Mouse (Mus musculus): ENCODE measurements around the gene Scand1. TPM values are rescaled to one million over a fixed set of nuclear protein-coding genes. Genes with fewer than 3 reads are reported as not detected.

Gene Scand1
- polyA plus RNA-seq, 1 experiment = 518 TPM

- Histone ChIP-seq H3K36me3 (ENCODE audit: control insufficient read depth, insufficient read depth, low read length) (no peaks in the 10 kb centered on the region), H3K27me3 (ENCODE audit: control insufficient read depth, insufficient read depth, low read length) (no peaks in the 10 kb centered on the region), H3K27ac (ENCODE audit: insufficient read depth, low read depth, low read length) (no peak overlapping the region), H3K4me1 (ENCODE audit: control insufficient read depth, insufficient read depth, insufficient read length, low read length) (no peaks in the 10 kb centered on the region), H3K4me3 (ENCODE audit: low read depth, low read length) (no peak overlapping the region)
- no peak for TF ChIP-seq POLR2A (IDR thresholded peaks at IDR 0.05; ENCODE audit: low read depth, low read length)
- TF ChIP-seq CTCF (IDR thresholded peaks at IDR 0.05; ENCODE audit: extremely low read depth, insufficient read length, insufficient replicate concordance, low read depth, low read length) = no peak
Observed at GRCm38 (mm10) chr2:156318491-156318890, 6.0 kb upstream of the Scand1 start.

- no peak for TF ChIP-seq CTCF (IDR thresholded peaks at IDR 0.05; ENCODE audit: extremely low read depth, insufficient read length, insufficient replicate concordance, low read depth, low read length)
- Histone ChIP-seq H3K27me3 (ENCODE audit: control insufficient read depth, insufficient read depth, low read length) (no peaks in the 10 kb centered on the region), H3K4me1 (ENCODE audit: control insufficient read depth, insufficient read depth, insufficient read length, low read length) (peaks cover 2% of the 10 kb centered on the region; the same call in 1 of the 2 replicates), H3K36me3 (ENCODE audit: control insufficient read depth, insufficient read depth, low read length) (no peaks in the 10 kb centered on the region), H3K4me3 (ENCODE audit: low read depth, low read length) (no peak overlapping the region), H3K27ac (ENCODE audit: insufficient read depth, low read depth, low read length) (no peak overlapping the region)
- WGBS = 97% methylated on average over 6 of the region's 6 CpGs
Observed at GRCm38 (mm10) chr2:156314811-156315210, 2.3 kb upstream of the Scand1 start.

GRCm38 (mm10) chr2:156313153-156313552 lies 649 bp upstream of the Scand1 start:
- no peak overlapping the region for H3K4me3 ChIP-seq (ENCODE audit: low read depth, low read length)
- TF ChIP-seq CTCF (IDR thresholded peaks at IDR 0.05; ENCODE audit: extremely low read depth, insufficient read length, insufficient replicate concordance, low read depth, low read length) = no peak
- no peak for TF ChIP-seq POLR2A (IDR thresholded peaks at IDR 0.05; ENCODE audit: low read depth, low read length)
- H3K27ac ChIP-seq (ENCODE audit: insufficient read depth, low read depth, low read length) = 0 out of 2 replicates have a peak overlapping the region, but pooled peaks have one; percentile 97
- no peaks in the 10 kb centered on the region for H3K36me3 ChIP-seq (ENCODE audit: control insufficient read depth, insufficient read depth, low read length)
- no peaks in the 10 kb centered on the region for H3K27me3 ChIP-seq (ENCODE audit: control insufficient read depth, insufficient read depth, low read length)
- WGBS = 27% methylated on average over 3 of the region's 3 CpGs
- peaks cover 2% of the 10 kb centered on the region; the same call in 1 of the 2 replicates for H3K4me1 ChIP-seq (ENCODE audit: control insufficient read depth, insufficient read depth, insufficient read length, low read length)

- Histone ChIP-seq H3K4me3 (ENCODE audit: low read depth, low read length) (peak overlapping the region; percentile 89), H3K27me3 (ENCODE audit: control insufficient read depth, insufficient read depth, low read length) (no peaks in the 10 kb centered on the region), H3K4me1 (ENCODE audit: control insufficient read depth, insufficient read depth, insufficient read length, low read length) (peaks cover 2% of the 10 kb centered on the region; the same call in 1 of the 2 replicates), H3K36me3 (ENCODE audit: control insufficient read depth, insufficient read depth, low read length) (no peaks in the 10 kb centered on the region), H3K27ac (ENCODE audit: insufficient read depth, low read depth, low read length) (peak overlapping the region; percentile 97)
- WGBS = 1% methylated on average over 53 of the region's 53 CpGs
- TF ChIP-seq POLR2A (IDR thresholded peaks at IDR 0.05; ENCODE audit: low read depth, low read length) (no peak), CTCF (IDR thresholded peaks at IDR 0.05; ENCODE audit: extremely low read depth, insufficient read length, insufficient replicate concordance, low read depth, low read length) (no peak)
Observed at GRCm38 (mm10) chr2:156311841-156312291, 638 bp downstream of the Scand1 start.

GRCm38 (mm10) chr2:156311441-156311840 lies 1.1 kb downstream of the Scand1 start:
- 10% methylated on average over 8 of the region's 8 CpGs for WGBS
- H3K27me3 ChIP-seq (ENCODE audit: control insufficient read depth, insufficient read depth, low read length) = no peaks in the 10 kb centered on the region
- H3K4me3 ChIP-seq (ENCODE audit: low read depth, low read length) = peak overlapping the region; percentile 89
- no peak for TF ChIP-seq CTCF (IDR thresholded peaks at IDR 0.05; ENCODE audit: extremely low read depth, insufficient read length, insufficient replicate concordance, low read depth, low read length)
- TF ChIP-seq POLR2A (IDR thresholded peaks at IDR 0.05; ENCODE audit: low read depth, low read length) = no peak
- peak overlapping the region; percentile 97 for H3K27ac ChIP-seq (ENCODE audit: insufficient read depth, low read depth, low read length)
- H3K36me3 ChIP-seq (ENCODE audit: control insufficient read depth, insufficient read depth, low read length) = no peaks in the 10 kb centered on the region
- H3K4me1 ChIP-seq (ENCODE audit: control insufficient read depth, insufficient read depth, insufficient read length, low read length) = peaks cover 2% of the 10 kb centered on the region; the same call in 1 of the 2 replicates

GRCm38 (mm10) chr2:156310945-156311344 lies 1.6 kb downstream of the Scand1 start:
- H3K4me3 ChIP-seq (ENCODE audit: low read depth, low read length) = no peak overlapping the region
- TF ChIP-seq CTCF (IDR thresholded peaks at IDR 0.05; ENCODE audit: extremely low read depth, insufficient read length, insufficient replicate concordance, low read depth, low read length) (no peak), POLR2A (IDR thresholded peaks at IDR 0.05; ENCODE audit: low read depth, low read length) (no peak)
- no peaks in the 10 kb centered on the region for H3K36me3 ChIP-seq (ENCODE audit: control insufficient read depth, insufficient read depth, low read length)

GRCm38 (mm10) chr2:156310455-156310854 lies 2.0 kb downstream of the Scand1 start:
- Histone ChIP-seq H3K36me3 (ENCODE audit: control insufficient read depth, insufficient read depth, low read length) (no peaks in the 10 kb centered on the region), H3K27ac (ENCODE audit: insufficient read depth, low read depth, low read length) (no peak overlapping the region), H3K27me3 (ENCODE audit: control insufficient read depth, insufficient read depth, low read length) (no peaks in the 10 kb centered on the region), H3K4me3 (ENCODE audit: low read depth, low read length) (no peak overlapping the region), H3K4me1 (ENCODE audit: control insufficient read depth, insufficient read depth, insufficient read length, low read length) (peaks cover 2% of the 10 kb centered on the region; the same call in 1 of the 2 replicates)
- no peak for TF ChIP-seq POLR2A (IDR thresholded peaks at IDR 0.05; ENCODE audit: low read depth, low read length)
- no peak for TF ChIP-seq CTCF (IDR thresholded peaks at IDR 0.05; ENCODE audit: extremely low read depth, insufficient read length, insufficient replicate concordance, low read depth, low read length)
- WGBS = 76% methylated on average over 5 of the region's 5 CpGs

More at GRCm38 (mm10) chr2:156310945-156311344, 1.6 kb downstream of the Scand1 start:
- H3K27ac ChIP-seq (ENCODE audit: insufficient read depth, low read depth, low read length) = no peak overlapping the region
- H3K27me3 ChIP-seq (ENCODE audit: control insufficient read depth, insufficient read depth, low read length) = no peaks in the 10 kb centered on the region
- peaks cover 2% of the 10 kb centered on the region; the same call in 1 of the 2 replicates for H3K4me1 ChIP-seq (ENCODE audit: control insufficient read depth, insufficient read depth, insufficient read length, low read length)
- WGBS = 81% methylated on average over 5 of the region's 5 CpGs

Measured in small intestine, adult 2 months (tissue).